Mouse (Mus musculus) midbrain, embryonic 16.5 days (tissue): ENCODE results near the gene Stmnd1. TPM values are rescaled to one million over a fixed set of nuclear protein-coding genes. Genes with fewer than 3 reads are reported as not detected.

ENCODE experiments used
- ATAC-seq: fragments of 200-750 bp; cut with Nextera tagmentation; 2 replicates; pipeline ENCODE4 v1.8.0; 2017; ENCODE audit warnings: moderate TSS enrichment
- H3K27ac ChIP-seq: fragments of 300-500 bp; sonication (generic); 2 replicates; pipeline ENCODE4 v1.5.1; 2014; ENCODE audit warnings: mild to moderate bottlenecking, low read length, mixed read lengths
- H3K27me3 ChIP-seq: fragments of 300-500 bp; sonication (generic); 2 replicates; pipeline ENCODE4 v1.6.1; 2014; ENCODE audit warnings: low read depth, low read length, mixed read lengths; ENCODE audit not compliant: control insufficient read depth, insufficient read depth
- H3K36me3 ChIP-seq: fragments of 300-500 bp; sonication (generic); 2 replicates; pipeline ENCODE4 v1.6.1; 2014; ENCODE audit warnings: mild to moderate bottlenecking, low read length, moderate library complexity, mixed read lengths; ENCODE audit not compliant: control insufficient read depth, insufficient read depth
- H3K4me1 ChIP-seq: fragments of 300-500 bp; sonication (generic); 2 replicates; pipeline ENCODE4 v1.6.1; 2014; ENCODE audit warnings: mild to moderate bottlenecking, low read length, mixed read lengths; ENCODE audit not compliant: control insufficient read depth, insufficient read depth
- H3K4me2 ChIP-seq: fragments of 300-500 bp; sonication (generic); 2 replicates; pipeline ENCODE4 v1.6.1; 2014; ENCODE audit warnings: mild to moderate bottlenecking, low read length, mixed read lengths
- H3K4me3 ChIP-seq: fragments of 300-500 bp; sonication (generic); 2 replicates; pipeline ENCODE4 v1.5.1; 2014; ENCODE audit warnings: low read depth, mild to moderate bottlenecking, low read length, moderate library complexity, mixed read lengths
- H3K9ac ChIP-seq: fragments of 300-500 bp; sonication (generic); 2 replicates; pipeline ENCODE4 v1.6.1; 2014; ENCODE audit warnings: low read depth, low read length, mixed read lengths
- H3K9me3 ChIP-seq: fragments of 300-500 bp; sonication (generic); replicated peaks from 2 replicates; pipeline ENCODE4 v1.6.1; 2014; ENCODE audit warnings: mild to moderate bottlenecking, low read length, mixed read lengths; ENCODE audit not compliant: control insufficient read depth, poor library complexity, severe bottlenecking
- WGBS: fragments of 180-500 bp; shearing (Covaris S2); extraction: QIAGEN DNeasy Blood & Tissue Kit; methylation state at CpG from one replicate; pipeline ENCODE4 v1.1.7; 2014; 5-methylcytosine and 5-hydroxymethylcytosine counted together
- polyA plus RNA-seq: library from polyadenylated mRNA; unstranded; fragments of >200 nt; fragmentation: Nextera tagmentation; extraction: Ambion mirVana; gene quantifications from 2 replicates; pipeline ENCODE4 v1.2.1, GENCODE M21; 2015

The Stmnd1 gene
- polyA plus RNA-seq, 1 experiment from 2014 or later: not detected

DNA sequence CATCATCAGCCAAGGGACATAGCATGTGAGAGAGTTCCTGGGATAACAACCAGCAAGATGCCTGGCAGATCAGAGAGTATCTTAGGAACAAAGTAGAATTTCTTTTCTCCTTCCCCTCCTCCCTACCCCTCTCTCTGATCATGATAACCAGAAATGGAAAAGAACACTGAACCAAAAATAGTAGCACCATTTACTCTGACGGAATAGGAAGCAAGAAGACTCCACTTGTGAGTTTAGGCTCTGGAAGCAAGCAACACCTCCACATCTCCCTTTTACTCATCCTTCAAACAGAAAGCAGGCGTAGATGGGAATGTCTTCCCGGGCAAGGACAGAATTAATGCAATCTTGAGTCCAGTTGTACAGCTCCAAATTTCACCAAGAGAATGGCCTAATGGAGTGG, 19.8 kb upstream of the Stmnd1 start:
- no peaks in the 10 kb centered on the region for H3K36me3 ChIP-seq
- ATAC-seq: no peak
- H3K4me3 ChIP-seq: no peak overlapping the region
- 89% methylated on average over 3 of the region's 3 CpGs for WGBS
- H3K9ac ChIP-seq: no peak overlapping the region
- no peaks in the 10 kb centered on the region for H3K27me3 ChIP-seq
- no peak overlapping the region for H3K4me2 ChIP-seq
- no peaks in the 10 kb centered on the region for H3K9me3 ChIP-seq
- H3K4me1 ChIP-seq: no peaks in the 10 kb centered on the region
- no peak overlapping the region for H3K27ac ChIP-seq

DNA sequence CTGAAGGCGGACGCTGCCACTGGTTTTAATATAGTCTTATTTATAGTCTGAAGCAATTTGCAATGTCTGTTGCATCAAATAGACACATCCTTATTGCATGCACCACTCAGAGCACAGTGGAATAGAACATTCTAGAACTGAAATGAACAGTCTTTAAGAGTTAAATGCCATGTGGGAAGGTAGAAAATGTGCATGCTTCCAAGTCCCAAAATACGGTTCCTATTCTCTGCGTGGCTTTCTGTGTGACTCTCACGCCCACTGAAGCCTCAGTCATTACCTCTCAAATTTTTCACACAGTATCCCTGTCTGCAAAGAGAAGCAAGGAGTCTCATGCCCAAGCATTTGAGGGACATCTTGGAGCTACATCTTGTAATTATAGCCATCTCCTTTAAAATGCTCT, 19.4 kb upstream of the Stmnd1 start:
- Histone ChIP-seq H3K27me3 (no peaks in the 10 kb centered on the region), H3K9ac (no peak overlapping the region), H3K4me3 (no peak overlapping the region), H3K9me3 (no peaks in the 10 kb centered on the region), H3K36me3 (no peaks in the 10 kb centered on the region), H3K4me1 (no peaks in the 10 kb centered on the region), H3K27ac (no peak overlapping the region), H3K4me2 (no peak overlapping the region)
- WGBS: 95% methylated on average over 5 of the region's 5 CpGs
- no peak for ATAC-seq

DNA sequence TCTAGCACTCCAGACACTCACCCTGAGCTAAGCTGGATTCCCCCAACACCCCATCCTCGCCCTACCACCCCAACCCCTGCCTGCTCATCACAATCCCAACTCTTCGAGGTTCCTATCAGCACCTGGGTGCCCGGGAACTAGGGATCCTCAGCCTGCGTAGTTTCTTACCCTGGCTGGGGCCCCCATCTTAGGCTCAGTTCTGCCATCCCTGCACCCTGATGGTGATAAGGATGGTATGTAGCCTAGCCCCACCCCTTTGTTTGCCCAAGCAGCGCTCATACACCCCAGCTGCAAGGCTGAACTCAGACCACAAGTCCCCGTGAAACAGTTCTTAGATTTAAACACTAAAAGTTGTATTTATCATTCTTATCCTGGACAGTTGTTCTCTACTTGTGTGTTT, 17.9 kb upstream of the Stmnd1 start:
- Histone ChIP-seq H3K36me3 (no peaks in the 10 kb centered on the region), H3K4me2 (no peak overlapping the region), H3K4me3 (no peak overlapping the region), H3K9me3 (no peaks in the 10 kb centered on the region), H3K4me1 (no peaks in the 10 kb centered on the region), H3K9ac (no peak overlapping the region), H3K27me3 (no peaks in the 10 kb centered on the region), H3K27ac (no peak overlapping the region)
- no peak for ATAC-seq
- WGBS: 89% methylated on average over 6 of the region's 6 CpGs

GRCm38 (mm10) chr13:46257847-46258246, 15.7 kb upstream of the Stmnd1 start:
- Histone ChIP-seq H3K9ac (no peak overlapping the region), H3K4me3 (no peak overlapping the region), H3K4me2 (no peak overlapping the region), H3K4me1 (no peaks in the 10 kb centered on the region), H3K27ac (no peak overlapping the region), H3K27me3 (no peaks in the 10 kb centered on the region), H3K9me3 (no peaks in the 10 kb centered on the region), H3K36me3 (no peaks in the 10 kb centered on the region)
- 2% methylated on average over 4 of the region's 4 CpGs for WGBS
- no peak for ATAC-seq

- Histone ChIP-seq H3K36me3 (no peaks in the 10 kb centered on the region), H3K4me3 (no peak overlapping the region), H3K27ac (no peak overlapping the region), H3K4me1 (no peaks in the 10 kb centered on the region), H3K9me3 (no peaks in the 10 kb centered on the region), H3K4me2 (no peak overlapping the region), H3K27me3 (no peaks in the 10 kb centered on the region), H3K9ac (no peak overlapping the region)
- no peak for ATAC-seq
- WGBS: 76% methylated on average over 4 of the region's 4 CpGs
These were observed 14.0 kb upstream of the Stmnd1 start for GRCm38 (mm10) chr13:46259526-46259925.

DNA sequence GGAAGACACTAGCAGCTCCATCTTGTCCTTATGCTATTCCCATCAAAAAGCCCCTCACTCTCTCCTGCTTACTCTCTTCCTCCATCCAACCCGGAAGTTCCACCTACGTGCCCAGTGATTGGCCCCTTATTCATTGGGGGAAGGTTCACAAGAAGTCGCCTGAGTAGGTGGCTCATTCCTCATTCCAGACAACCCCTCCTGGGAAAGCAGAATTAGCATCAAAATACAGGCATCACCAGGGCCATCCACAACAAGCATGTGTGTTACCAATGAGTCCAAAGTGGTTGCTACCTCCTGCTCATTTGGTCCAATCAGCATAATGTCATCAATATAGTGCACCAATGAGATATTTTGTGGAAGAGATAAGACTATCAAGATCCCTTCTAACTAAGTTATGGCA, 12.3 kb upstream of the Stmnd1 start:
- Histone ChIP-seq H3K27me3 (no peaks in the 10 kb centered on the region), H3K36me3 (no peaks in the 10 kb centered on the region), H3K9me3 (no peaks in the 10 kb centered on the region), H3K4me2 (no peak overlapping the region), H3K27ac (no peak overlapping the region), H3K4me1 (no peaks in the 10 kb centered on the region), H3K4me3 (no peak overlapping the region), H3K9ac (no peak overlapping the region)
- WGBS: 62% methylated on average over 3 of the region's 3 CpGs
- no peak for ATAC-seq

DNA sequence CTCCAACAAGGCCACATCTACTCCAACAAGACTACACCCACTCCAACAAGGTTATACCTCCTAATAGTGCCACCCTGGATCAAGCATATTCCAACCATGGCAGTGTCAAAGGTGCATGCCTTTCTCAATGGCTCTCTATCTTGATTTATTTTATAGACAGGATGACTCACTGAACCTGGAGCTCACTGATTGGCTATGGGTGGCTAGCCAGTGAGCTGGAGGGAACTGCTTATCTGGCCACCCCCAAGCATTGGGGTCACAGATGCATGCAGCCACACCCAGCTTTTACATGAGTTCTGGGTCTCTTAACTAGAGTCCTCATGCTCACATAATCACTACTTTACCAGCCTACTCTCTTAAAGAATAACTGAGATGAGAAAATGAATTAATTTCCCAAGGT, 5.7 kb upstream of the Stmnd1 start:
- no peak for ATAC-seq
- H3K36me3 ChIP-seq: no peaks in the 10 kb centered on the region
- no peaks in the 10 kb centered on the region for H3K27me3 ChIP-seq
- H3K9ac ChIP-seq: no peak overlapping the region
- H3K4me2 ChIP-seq: no peak overlapping the region
- no peak overlapping the region for H3K4me3 ChIP-seq
- no peaks in the 10 kb centered on the region; the same call in 1 of the 2 replicates for H3K4me1 ChIP-seq
- no peak overlapping the region for H3K27ac ChIP-seq
- H3K9me3 ChIP-seq: no peaks in the 10 kb centered on the region

- Histone ChIP-seq H3K9ac (no peak overlapping the region), H3K4me1 (peaks cover 4% of the 10 kb centered on the region), H3K27me3 (no peaks in the 10 kb centered on the region), H3K36me3 (no peaks in the 10 kb centered on the region), H3K9me3 (no peaks in the 10 kb centered on the region), H3K27ac (no peak overlapping the region), H3K4me3 (no peak overlapping the region), H3K4me2 (no peak overlapping the region)
- no peak for ATAC-seq
- 43% methylated on average over 3 of the region's 3 CpGs for WGBS
These were observed 5.2 kb upstream of the Stmnd1 start for GRCm38 (mm10) chr13:46268341-46268740.

DNA sequence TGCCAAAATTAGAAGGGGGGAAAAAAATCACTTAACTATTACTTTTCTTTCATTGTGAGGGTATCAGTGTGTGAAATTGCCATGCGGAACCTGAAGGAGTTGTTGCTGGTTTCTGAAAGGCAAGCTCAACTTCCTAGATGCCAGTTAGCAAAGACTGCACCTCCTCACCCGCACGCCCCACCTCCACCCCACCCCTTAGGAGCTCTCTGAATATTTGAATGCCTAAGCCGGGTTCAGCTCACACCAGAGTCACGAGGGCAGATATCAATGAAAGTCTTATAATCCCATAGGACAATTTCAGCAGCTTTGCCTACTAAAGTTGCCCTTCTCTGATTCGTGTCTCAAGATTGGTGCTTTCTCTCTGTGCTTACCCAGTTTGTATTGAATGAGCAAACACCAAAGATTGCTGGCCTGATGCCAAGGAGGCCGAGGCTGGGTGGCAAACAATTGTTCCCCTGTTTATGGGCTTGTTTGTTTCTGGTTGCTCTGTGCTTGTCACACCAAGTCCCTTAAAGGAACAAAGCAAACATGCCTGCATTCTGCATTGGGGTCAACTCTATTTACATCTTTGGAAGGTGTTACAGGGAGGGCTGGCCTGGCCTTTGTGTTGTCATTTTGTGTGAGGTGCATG, 4.6 kb upstream of the Stmnd1 start:
- ATAC-seq: no peak; the same call in 1 of the 2 replicates
- 25% methylated on average over 7 of the region's 7 CpGs for WGBS
- H3K9ac ChIP-seq: no peak overlapping the region

More for the DNA sequence above, 4.6 kb upstream of the Stmnd1 start:
- peaks cover 7% of the 10 kb centered on the region for H3K4me1 ChIP-seq
- no peak overlapping the region for H3K4me2 ChIP-seq
- H3K36me3 ChIP-seq: no peaks in the 10 kb centered on the region
- no peak overlapping the region for H3K4me3 ChIP-seq
- H3K27me3 ChIP-seq: no peaks in the 10 kb centered on the region
- H3K9me3 ChIP-seq: no peaks in the 10 kb centered on the region
- H3K27ac ChIP-seq: no peak overlapping the region
